Mouse (Mus musculus) Patski (cell line): ENCODE measurements around the gene Zbtb42. TPM values are rescaled to one million over a fixed set of nuclear protein-coding genes. Genes with fewer than 3 reads are reported as not detected.

ENCODE experiments used
- ATAC-seq: fragments of 100-300 bp; one replicate; pipeline ENCODE4 v1.8.0; 2021
- CTCF ChIA-PET: fragments of 350-600 bp; sonication (Branson Sonifier 250); formaldehyde crosslinking; loops from one replicate; lab custom pipeline; 2022; ENCODE audit warnings: inconsistent platforms; lab: Charles Lee
- POLR2A ChIA-PET: fragments of 350-600 bp; sonication (Branson Sonifier 250); formaldehyde crosslinking; loops from one replicate; lab custom pipeline; 2022; ENCODE audit warnings: antibody characterized with exemption, inconsistent platforms; lab: Charles Lee
- DNase-seq: peaks from one replicate; pipeline ENCODE4 v3.0.0-alpha.2; 2011; ENCODE audit warnings: low read depth, low spot score
- H3K27me3 ChIP-seq: fragments of 371-371 bp; one replicate; pipeline ENCODE4 v1.5.1; 2021
- CTCF ChIP-seq: fragments of 100-300 bp; IDR thresholded peaks from one replicate; pipeline ENCODE4 v1.5.1; 2021
- in situ Hi-C: fragments of 300-500 bp; cut with MboI; formaldehyde crosslinking; loops from 3 replicates; pipeline ENCODE4 v1.11.1; 2018; ENCODE audit warnings: low pct_unique_long_range_greater_than_20kb, mixed read lengths
- polyA plus RNA-seq: library from polyadenylated mRNA; unstranded; gene quantifications from one replicate; pipeline ENCODE4 v1.2.3, GENCODE M21; 2021

Zbtb42 gene
- polyA plus RNA-seq, 1 experiment from 2014 or later: 4.7 TPM

- TF ChIP-seq CTCF: no peak
- in situ Hi-C loops: no loop called here
- ATAC-seq: no peak
- no peak for DNase-seq
- POLR2A ChIA-PET: no interaction called here
- H3K27me3 ChIP-seq: no peaks in the 10 kb centered on the region
- CTCF ChIA-PET: interaction anchor here (0.7 kb wide), 1 partner anchor 12 kb away, joined by 3 read pairs; no protein-coding TSS in a partner anchor
Observed at GRCm38 (mm10) chr12:112688458-112688857, 9.8 kb downstream of the Zbtb42 start.

GRCm38 (mm10) chr12:112693185-112694126, 14.8 kb downstream of the Zbtb42 start:
- no peak for TF ChIP-seq CTCF
- ChIA-PET POLR2A (interaction anchor here (0.7 to 2.2 kb wide), 4 partner anchors 15 to 296 kb away, joined by 3 to 7 read pairs (median 3); partner anchors contain the start of genes Akt1 and Zbtb42), CTCF (interaction anchor here (1.4 to 1.5 kb wide), 2 partner anchors 14 kb away, joined by 3 to 6 read pairs; no protein-coding TSS in a partner anchor)
- no peak for DNase-seq
- in situ Hi-C loops: no loop called here
- peak; percentile 80 for ATAC-seq
- H3K27me3 ChIP-seq: no peaks in the 10 kb centered on the region

GRCm38 (mm10) chr12:112694127-112694475, 15.5 kb downstream of the Zbtb42 start:
- CTCF ChIA-PET: interaction anchor here (1.5 kb wide), 1 partner anchor 13 kb away, joined by 6 read pairs; no protein-coding TSS in a partner anchor
- in situ Hi-C loops: no loop called here
- ATAC-seq (no peak), DNase-seq (no peak)
- POLR2A ChIA-PET: interaction anchor here (0.7 to 2.2 kb wide), 2 partner anchors 16 to 24 kb away, joined by 3 to 7 read pairs; partner anchors contain the start of gene Zbtb42
- no peaks in the 10 kb centered on the region for H3K27me3 ChIP-seq
- TF ChIP-seq CTCF: no peak

DNA sequence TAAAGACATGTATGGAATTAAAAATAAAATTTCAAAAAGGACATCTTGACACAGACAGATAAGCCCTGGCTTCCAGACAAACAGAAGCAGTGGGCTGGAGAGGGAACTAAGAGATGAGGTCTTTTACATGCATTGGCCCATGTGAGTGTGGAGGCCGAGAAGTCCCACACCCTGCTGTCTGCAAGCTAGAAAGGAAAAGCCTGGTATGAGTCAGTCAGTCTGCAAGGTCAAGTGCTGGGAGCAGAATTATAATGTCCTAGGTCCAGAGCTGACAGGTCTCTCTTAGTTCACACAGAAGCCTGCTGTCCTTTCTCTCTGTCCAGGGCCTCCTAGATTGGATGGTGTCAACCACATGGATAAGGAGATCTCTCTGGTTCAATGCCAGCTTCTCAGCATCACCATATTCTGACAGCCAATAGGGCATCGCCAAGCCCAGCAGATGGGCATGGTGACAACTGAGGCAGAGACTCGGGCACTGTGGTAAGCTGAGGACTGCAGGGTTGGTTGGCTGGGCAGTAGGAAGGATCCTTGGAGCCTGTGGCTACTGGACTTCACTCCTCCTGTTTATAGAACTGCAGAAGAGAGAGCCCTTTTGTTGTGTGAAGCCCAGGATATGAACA, 18.3 kb downstream of the Zbtb42 start:
- no peak for TF ChIP-seq CTCF
- DNase-seq (no peak), ATAC-seq (no peak)
- POLR2A ChIA-PET: no interaction called here
- CTCF ChIA-PET: no interaction called here
- no peaks in the 10 kb centered on the region for H3K27me3 ChIP-seq
- in situ Hi-C loops: no loop called here

DNA sequence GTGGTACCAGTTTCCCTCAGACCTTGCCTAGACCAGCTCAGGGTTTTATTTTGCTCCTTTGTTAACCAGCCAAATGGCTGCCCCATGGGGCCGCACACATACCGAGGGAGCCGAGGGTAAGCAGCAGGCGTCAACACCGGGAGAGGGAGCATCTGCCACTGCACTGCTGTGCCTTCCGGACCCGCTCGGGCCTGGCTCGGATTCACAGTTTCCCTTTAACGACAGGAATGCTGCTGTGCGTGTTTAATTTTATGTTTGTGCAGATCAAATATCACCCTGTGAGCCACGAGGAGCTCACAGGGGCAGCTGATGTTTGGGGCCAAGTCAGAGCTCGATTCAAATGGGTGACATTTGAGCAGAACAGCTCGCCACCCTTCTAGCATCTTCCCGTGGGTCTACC, 21.9 kb downstream of the Zbtb42 start:
- DNase-seq (no peak), ATAC-seq (no peak)
- H3K27me3 ChIP-seq: no peaks in the 10 kb centered on the region
- no peak for TF ChIP-seq CTCF
- in situ Hi-C loops: no loop called here
- ChIA-PET CTCF (interaction anchor here (1.1 to 1.3 kb wide), 2 partner anchors 12 to 26 kb away, joined by 3 read pairs; partner anchors contain the start of gene Akt1), POLR2A (no interaction called here)

DNA sequence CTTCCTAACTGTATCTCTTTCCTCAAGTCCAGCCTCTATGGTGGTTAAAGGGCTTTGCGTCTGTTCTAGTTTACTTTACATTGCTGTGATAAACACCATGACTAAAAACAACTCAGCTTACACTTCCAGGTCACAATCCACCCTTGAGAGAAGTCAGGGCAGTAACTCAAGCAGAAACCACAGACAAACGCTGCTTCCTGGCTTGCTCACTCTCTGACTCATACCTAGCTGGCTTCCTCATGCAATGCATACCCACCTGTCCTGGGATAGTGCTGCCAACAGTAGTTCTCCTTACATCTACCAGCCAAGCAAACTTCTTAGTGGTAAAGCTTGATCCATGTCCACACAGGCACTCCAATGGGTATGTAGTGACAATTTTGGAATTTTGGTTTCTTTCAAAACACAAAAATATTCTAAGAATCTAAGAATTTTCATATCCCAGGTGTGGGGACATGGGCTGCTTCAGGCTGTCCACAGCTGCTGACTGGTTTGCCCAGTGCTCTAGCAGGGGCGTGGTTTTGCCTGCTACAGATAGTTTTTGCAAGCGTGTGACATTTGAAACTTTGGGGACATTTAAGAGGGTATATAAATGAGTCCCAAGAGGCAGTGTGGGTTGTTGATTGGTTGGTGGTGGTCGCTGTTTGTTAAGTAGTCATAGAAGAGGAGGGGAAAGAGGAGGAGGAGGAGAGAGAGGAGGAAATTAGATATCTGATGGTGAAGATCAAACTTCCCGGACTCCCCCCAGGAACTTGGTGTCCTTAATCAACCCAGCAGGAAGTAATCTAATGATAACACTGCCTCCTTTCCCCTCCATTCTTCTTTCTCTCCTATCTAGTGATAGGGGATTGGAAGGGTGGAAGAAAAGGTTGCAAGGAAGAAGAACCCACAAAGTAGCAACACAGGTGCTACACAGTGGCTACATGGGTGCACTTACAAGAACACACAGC, 24.0 kb downstream of the Zbtb42 start:
- ChIA-PET CTCF (no interaction called here), POLR2A (interaction anchor here (1.2 kb wide), 1 partner anchor 13 kb away, joined by 3 read pairs; no protein-coding TSS in a partner anchor)
- TF ChIP-seq CTCF: no peak

DNA sequence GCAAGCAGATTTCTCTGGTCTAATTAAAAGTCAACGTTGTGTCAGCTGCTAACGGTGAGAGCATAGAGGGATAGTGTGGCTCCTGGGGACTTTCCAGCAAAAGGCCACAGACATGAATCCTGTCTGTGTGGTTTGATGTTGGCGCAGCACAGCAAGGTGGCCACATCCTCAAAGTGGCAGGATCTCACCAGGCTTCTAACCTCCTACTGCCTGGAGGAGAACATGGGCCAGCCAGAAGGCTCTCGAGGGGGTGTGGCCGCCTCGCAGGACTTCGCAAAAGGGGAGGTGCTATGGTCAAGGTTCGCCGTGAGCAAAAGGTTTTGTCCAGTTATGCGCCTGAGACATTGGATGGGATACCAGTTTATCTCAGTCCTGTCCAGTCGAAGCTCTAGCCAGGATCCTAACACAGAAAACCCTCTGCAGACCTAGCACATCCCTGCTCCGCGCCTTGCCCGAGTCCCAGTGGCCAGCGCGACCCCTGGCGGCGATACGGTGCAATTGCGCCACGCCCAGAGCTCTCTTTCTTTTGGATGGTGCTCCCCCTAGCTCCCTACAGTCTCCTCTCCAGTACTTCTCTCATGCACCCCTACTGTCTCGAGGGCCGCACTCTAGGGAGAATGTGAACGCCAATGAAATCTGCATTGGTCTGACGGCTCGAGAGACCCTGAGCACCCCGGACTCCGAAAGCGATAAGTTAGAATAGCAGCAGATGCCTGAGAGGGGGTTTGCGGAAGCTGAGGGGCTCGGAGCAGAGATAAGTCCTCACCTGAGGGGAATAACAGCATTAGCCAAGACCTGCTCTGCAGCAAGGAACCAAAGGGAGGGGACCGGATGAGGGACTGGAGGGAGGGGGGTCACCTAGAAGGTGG, 28.3 kb downstream of the Zbtb42 start:
- ATAC-seq (peak; percentile 38), DNase-seq (no peak)
- H3K27me3 ChIP-seq: peaks cover 4% of the 10 kb centered on the region
- CTCF ChIA-PET: interaction anchor here (0.7 to 1.4 kb wide), 9 partner anchors 8 to 116 kb away, joined by 3 to 6 read pairs (median 4); partner anchors contain the start of gene Akt1
- TF ChIP-seq CTCF: peak; percentile 96
- in situ Hi-C loops: loop anchor here (5.0 kb wide), 1 partner anchor 55 kb away; no protein-coding TSS in a partner anchor
- POLR2A ChIA-PET: interaction anchor here (1.2 kb wide), 1 partner anchor 29 kb away, joined by 3 read pairs; the partner anchor contains the start of gene Zbtb42

More for the DNA sequence above, 24.0 kb downstream of the Zbtb42 start:
- ATAC-seq (peak; percentile 71), DNase-seq (no peak)
- H3K27me3 ChIP-seq: no peaks in the 10 kb centered on the region
- in situ Hi-C loops: no loop called here

DNA sequence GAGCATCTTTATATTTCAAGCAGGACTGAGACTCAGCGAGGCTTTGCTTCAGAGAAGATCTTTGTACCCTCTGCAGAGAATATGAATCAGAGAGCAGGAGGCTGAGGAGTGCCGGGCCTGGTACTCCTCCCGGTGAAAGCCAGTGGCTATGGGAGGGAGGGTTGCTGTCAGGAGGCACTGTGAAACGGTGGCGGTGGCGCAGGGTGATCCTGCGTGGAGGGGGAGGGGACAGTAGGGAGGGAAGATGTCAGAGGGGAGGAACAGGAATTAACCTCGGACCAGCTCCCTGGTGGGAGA, 28.9 kb downstream of the Zbtb42 start:
- in situ Hi-C loops: loop anchor here (5.0 kb wide), 1 partner anchor 55 kb away; no protein-coding TSS in a partner anchor
- ATAC-seq (no peak), DNase-seq (no peak)
- TF ChIP-seq CTCF: no peak
- ChIA-PET POLR2A (interaction anchor here (1.2 kb wide), 1 partner anchor 29 kb away, joined by 3 read pairs; the partner anchor contains the start of gene Zbtb42), CTCF (interaction anchor here (1.0 to 1.4 kb wide), 4 partner anchors 8 to 33 kb away, joined by 3 to 6 read pairs (median 4); partner anchors contain the start of gene Akt1)
- peaks cover 4% of the 10 kb centered on the region for H3K27me3 ChIP-seq

DNA sequence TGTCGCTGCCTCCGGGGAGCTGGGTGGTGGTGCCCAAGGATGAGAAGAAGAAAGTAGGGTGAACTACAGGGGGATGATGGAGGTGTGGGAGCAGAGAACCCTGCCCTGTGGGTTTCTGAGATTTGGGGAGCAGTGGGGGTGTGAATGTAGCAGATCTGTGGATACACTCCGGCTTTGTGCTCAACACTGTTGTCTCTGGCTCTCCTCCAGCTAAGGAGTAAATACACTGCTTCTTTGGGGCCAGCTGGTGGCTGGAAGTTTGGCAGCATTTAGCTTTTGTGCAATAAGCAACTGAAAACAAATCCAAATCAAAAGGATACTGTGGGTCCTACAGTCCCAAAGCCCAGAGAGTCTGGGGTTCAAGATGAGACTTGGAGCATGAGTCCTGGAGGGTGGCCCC, 35.4 kb downstream of the Zbtb42 start:
- in situ Hi-C loops: no loop called here
- TF ChIP-seq CTCF: no peak
- DNase-seq (no peak), ATAC-seq (peak; percentile 35)
- peaks cover 3% of the 10 kb centered on the region for H3K27me3 ChIP-seq
- ChIA-PET POLR2A (no interaction called here), CTCF (interaction anchor here (1.0 kb wide), 1 partner anchor 39 kb away, joined by 3 read pairs; the partner anchor contains the start of gene Akt1)
